Mouse (Mus musculus): ENCODE data around the gene Ccdc74a. TPM values are rescaled to one million over a fixed set of nuclear protein-coding genes. Genes with fewer than 3 reads are reported as not detected.
"Not testable (repeated sequence)": the region's sequence is repeated elsewhere in the genome, so short reads cannot be mapped to it uniquely, and the experiment has no call there.

Gene Ccdc74a
- total RNA-seq (2021) = 10 to 100 TPM; 38.1 to 54.2 TPM
- long read RNA-seq, experiment 1, transcript Ccdc74a-207 (4 exons, 1,040 nt) = major isoform, 7 of 25 reads
- long read RNA-seq, experiment 1, transcript Ccdc74a-206 (4 exons, 648 nt) = minor isoform, 6 of 25 reads
- long read RNA-seq, experiment 1, partial matches to known transcripts = 0 of 25 reads
- long read RNA-seq, experiment 1, other reads (novel, unspliced or antisense) = 7 of 25 reads
- long read RNA-seq, experiment 2, transcript Ccdc74a-206 (4 exons, 648 nt) = minor isoform, 5 of 35 reads
- long read RNA-seq, experiment 2, transcript Ccdc74a-207 (4 exons, 1,040 nt) = major isoform, 17 of 35 reads
- long read RNA-seq, experiment 2, transcript Ccdc74a-209 (3 exons, 685 nt) = minor isoform, 5 of 35 reads
- long read RNA-seq, experiment 2, partial matches to known transcripts = 3 of 35 reads
- long read RNA-seq, experiment 2, other reads (novel, unspliced or antisense) = 1 of 35 reads

DNA sequence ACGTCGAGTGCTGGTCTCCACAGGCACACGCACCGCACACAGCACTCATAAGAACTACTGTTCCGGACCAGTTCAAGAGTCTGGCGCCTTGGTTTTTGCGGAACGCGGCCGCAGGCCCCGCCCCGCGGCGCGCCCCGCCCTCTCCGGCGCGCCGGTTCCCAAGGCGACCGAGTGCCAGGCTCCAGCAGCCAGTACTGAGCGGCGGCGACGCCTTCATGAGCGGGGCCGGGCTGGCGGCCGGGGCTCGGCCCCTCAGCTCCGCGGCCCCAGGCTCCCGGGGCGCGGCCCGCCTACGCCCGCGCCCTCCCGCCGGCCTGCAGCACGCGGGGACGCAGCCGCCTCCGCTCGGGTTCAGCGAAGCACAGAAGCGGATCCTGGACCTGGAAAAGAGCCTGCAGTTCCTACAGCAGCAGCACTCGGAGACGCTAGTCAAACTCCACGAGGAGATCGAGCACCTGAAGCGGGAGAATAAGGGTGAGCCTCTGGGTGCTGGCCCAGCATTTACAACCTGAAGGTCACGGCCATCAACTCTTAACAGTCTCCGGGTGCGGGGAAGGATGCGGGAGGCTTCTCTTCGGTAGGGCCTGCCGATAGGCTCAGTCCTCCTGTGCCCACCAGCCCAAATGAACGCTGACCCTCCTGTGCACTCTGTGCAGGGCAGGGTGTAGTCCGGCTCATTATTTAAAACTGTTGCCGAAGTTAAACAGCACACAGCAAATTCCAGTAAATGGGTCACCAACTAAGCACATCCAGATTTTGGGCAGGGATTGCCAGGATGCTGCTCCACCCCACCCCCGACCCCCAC, at the start of gene Ccdc74a:
Gene Ccdc74a, plus strand, starts transcription at position 161 of the 805 bp plus-strand sequence.
- Histone ChIP-seq H3K4me3 (peak within 1 kb of the TSS; percentile 60), H3K27ac (peak within 1 kb of the TSS; percentile 88)
- peak; percentile 69 to 80 for DNase-seq (ENCODE audit: low spot score in 2 of 2)
- TF ChIP-seq CTCF (conservative IDR thresholded peaks at IDR 0.05) = no peak

DNA sequence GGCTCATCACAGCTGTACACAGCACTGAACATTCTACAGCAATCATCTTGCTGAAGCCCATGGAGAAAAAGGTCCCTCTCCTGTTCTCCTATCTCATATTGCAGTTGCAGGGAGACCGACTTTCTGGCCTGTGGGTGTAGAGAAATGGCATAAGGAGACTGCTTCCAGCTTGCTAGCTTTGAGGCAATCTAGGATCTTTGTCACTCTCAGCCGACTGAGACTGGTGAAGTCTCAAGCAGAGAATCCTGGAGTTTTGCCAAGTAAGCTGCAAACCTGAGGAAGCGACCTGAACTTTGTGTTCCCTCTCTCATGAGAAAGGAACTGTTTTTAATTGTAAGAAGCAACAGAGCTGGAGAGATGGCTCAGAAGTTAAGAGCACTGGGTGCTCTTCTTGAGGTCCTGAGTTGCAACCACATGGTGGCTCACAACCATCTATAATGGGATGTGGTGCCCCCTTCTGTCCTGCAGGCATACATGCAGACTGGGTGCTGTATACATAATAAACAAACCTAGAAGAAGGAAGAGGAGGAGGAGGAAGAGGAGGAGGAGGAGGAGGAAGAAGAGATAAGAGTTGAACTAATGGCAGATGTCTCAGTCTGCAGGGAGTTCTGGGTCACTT, 45.2 kb upstream of the Ccdc74a start:
- Histone ChIP-seq H3K27ac (no peak overlapping the region), H3K4me3 (no peak overlapping the region)
- DNase-seq (ENCODE audit: low spot score in 2 of 2) = no peak
- TF ChIP-seq CTCF (conservative IDR thresholded peaks at IDR 0.05) = peak; percentile 51

DNA sequence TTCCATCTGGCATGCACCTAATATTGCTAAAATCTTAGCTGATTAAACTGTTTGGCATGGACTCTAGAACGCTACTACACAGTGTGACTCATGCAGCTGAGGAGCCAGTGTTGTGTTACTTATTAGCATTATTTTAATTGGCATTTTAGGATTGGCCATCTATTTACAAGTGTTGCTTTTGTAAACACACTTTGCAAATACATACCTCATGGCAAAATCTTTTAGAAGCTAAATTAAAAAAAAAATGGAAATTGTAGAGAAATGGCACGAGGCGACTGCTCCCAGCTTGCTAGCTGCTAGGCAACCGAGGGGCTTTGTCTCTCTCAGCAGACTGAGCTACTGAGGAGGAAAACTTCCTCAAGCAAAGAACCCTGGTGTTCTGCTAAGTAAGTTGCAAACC, 41.3 kb upstream of the Ccdc74a start:
- Histone ChIP-seq H3K4me3 (no peak overlapping the region), H3K27ac (no peak overlapping the region)
- TF ChIP-seq CTCF (conservative IDR thresholded peaks at IDR 0.05) = no peak
- no peak for DNase-seq (ENCODE audit: low spot score in 2 of 2)

DNA sequence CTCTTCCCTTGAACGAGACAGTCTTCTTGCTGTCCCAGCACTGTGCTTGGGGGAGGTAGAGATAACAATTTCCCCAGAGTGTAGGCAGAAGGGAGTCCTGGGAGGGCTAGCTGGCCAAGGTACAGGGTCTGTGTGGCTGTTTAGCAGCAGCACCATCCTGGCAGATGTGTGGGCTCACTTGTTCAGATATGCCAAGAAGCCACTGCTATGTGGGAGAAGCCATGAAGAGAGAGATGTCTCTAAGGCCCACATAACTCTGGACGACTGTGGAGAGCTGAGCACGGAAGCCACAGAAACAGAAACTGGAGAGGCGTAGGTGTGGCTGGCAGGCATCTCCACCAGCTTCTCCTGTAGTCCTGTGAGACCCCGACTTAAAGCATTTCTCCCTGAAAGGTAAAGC, 40.6 kb upstream of the Ccdc74a start:
- no peak for DNase-seq (ENCODE audit: low spot score in 2 of 2)
- H3K4me3 ChIP-seq = no peak overlapping the region
- no peak for TF ChIP-seq CTCF (conservative IDR thresholded peaks at IDR 0.05)
- no peak overlapping the region for H3K27ac ChIP-seq

DNA sequence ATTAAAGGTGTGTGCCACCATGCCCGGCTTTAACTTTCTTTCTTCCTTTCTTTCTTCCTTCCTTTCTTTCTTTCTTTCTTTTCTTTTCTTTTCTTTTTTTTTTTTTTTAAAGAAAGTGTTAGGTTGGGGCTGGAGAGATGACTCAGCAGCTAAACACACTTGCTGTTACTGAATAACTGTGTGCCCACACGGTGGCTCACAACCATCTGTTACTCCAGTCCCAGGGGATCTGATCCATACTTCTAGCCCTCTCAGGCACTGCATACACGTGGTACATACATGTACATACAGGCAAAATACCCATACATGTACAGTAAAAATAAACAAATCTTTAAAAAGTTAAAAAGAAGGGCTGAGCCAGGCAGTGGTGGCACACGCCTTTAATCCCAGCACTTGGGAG, 34.9 kb upstream of the Ccdc74a start:
- TF ChIP-seq CTCF (conservative IDR thresholded peaks at IDR 0.05) = no peak
- H3K4me3 ChIP-seq = no peak overlapping the region
- DNase-seq (ENCODE audit: low spot score in 2 of 2) = peak in 1 of 2 experiments; percentile 50

DNA sequence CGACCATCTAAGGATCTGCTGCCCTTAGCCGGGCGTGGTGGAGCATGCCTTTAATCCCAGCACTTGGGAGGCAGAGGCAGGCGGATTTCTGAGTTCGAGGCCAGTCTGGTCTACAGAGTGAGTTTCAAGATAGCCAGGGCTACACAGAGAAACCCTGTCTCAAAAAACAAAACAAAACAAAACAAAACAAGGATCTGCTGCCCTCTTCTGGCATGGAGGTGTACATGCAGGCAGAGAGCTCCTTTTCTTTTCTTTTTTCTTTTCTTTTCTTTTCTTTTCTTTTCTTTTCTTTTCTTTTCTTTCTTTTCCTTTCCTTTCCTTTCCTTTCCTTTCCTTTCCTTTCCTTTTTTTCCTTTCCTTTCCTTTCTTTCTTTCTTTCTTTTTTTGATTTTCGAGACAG, 31.5 kb upstream of the Ccdc74a start:
- not testable (repeated sequence) for H3K4me3 ChIP-seq; DNase-seq (ENCODE audit: low spot score in 2 of 2); H3K27ac ChIP-seq
- peak; percentile 81 for TF ChIP-seq CTCF (conservative IDR thresholded peaks at IDR 0.05)

More for the DNA sequence above, 34.9 kb upstream of the Ccdc74a start:
- H3K27ac ChIP-seq = no peak overlapping the region

DNA sequence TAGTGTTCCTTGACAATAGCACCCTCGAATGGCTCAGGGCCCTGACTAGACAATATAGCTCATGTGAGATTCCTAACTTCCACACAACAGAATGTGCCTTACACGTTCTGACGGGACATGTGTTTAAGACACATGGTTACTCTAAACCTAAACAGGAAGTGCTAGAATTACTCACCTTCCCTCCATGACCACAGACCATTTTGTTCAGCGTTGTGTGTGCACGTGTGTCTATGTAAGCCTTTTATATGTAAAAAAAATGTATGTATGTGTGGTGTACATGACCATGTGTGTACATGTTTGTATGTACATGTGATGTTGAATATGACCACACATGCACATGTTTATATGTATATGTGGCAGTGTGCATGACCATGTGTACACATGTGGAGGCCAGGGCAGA, 30.1 kb upstream of the Ccdc74a start:
- no peak for TF ChIP-seq CTCF (conservative IDR thresholded peaks at IDR 0.05)
- DNase-seq (ENCODE audit: low spot score in 2 of 2) = no peak
- Histone ChIP-seq H3K27ac (no peak overlapping the region), H3K4me3 (no peak overlapping the region)

DNA sequence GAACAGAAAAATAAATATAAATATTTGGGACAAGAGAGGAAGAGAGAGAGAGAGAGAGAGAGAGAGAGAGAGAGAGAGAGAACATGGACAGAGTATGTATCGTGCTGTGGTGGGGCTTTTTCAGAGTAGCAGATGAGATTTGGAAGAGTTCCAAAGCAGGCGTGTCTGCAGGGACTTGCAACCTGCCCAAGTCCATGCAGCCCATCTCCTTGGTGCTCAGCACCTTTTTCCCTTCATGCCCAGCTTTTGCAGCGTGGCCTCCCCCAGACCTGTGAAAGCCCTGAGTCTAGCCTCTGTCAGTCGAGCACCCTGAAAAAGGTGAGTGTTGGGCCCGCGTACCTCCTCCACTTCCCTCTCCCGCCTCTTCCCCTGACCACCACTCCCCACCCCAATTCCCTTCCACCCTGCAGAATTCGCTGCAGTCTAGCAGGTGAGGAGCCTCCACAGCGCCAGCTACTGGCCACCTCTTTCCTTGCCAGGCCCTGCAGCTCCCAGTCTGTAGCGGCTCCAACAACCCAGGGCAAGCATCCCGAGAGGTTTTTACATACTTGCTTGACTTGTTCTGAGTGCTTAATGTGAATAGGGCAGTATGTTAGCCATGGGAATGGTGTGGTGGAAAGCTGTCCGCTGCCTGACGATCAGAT, 28.2 kb upstream of the Ccdc74a start:
- peak in 1 of 2 experiments; percentile 52 for DNase-seq (ENCODE audit: low spot score in 2 of 2)
- TF ChIP-seq CTCF (conservative IDR thresholded peaks at IDR 0.05) = peak; percentile 83
- H3K4me3 ChIP-seq = no peak overlapping the region

DNA sequence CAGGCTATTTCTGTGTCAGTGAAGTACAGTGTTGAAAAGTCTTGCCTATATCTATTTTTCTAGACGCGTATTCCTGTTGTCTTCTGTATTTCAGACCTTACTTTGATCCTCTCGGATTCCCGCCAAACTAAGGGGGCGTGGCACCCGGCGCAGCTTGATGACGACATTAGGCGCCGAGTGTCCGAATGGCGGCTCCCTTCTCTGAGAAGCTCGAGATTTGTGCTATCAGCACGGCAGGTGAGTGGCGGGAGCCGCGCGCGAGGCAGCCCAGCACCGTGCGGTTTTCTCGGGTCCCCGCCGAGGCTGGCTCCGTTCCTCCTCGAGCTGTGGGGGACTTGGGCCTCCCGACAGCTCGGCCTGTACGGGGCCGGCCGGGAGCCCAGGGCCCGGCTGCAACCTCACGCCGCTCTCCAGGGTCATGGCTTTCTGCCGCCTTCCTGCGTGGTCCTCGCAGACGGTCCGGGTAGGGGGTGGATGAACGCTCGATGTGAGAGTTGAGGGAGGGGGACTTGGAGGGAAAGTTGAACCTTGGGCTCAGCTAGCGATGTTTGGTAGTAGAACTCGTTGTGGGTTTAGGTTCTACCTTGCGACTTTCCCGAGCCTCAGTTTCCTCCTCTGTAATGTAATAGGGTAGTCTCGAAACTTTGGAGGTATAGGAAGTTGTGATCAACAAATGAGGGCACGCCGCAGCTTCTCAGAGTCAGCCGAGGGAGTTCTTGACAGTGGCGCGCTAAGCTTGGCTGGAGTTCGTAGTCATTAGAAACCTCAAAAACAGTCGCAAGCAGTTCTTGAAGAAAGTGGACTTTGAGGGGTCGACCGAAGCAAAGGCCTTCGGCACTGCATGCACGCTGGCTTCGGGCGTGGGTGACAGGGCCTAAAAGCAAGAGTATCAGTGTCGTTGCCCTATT, 26.8 kb upstream of the Ccdc74a start, which contains the start of gene Smpd4:
Gene Smpd4, plus strand, starts transcription at position 157 of the 908 bp plus-strand sequence.
- peak; percentile 80 to 92 for DNase-seq (ENCODE audit: low spot score in 2 of 2)
- H3K4me3 ChIP-seq = peak within 1 kb of the TSS; percentile 64
- no peak for TF ChIP-seq CTCF (conservative IDR thresholded peaks at IDR 0.05)
- H3K27ac ChIP-seq = peak within 1 kb of the TSS; percentile 75

More for the DNA sequence above, 28.2 kb upstream of the Ccdc74a start:
- H3K27ac ChIP-seq = no peak overlapping the region

DNA sequence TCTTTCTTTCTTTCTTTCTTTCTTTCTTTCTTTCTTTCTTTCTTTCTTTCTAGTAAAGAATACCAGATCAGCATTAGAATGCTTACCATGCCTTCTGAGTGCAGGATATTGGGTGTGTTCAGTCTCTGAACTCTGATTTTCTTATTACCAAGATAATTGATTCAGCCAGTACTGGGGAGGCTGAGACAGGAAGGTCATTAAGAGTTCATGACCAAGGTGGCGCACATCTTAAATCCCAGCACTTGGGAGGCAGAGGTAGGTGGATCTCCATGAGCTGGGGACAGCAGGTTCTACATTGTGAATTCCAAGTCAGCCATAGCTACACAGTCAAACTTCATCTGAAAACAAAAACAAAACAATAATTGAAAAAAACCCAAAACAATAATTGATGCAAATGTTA, 24.3 kb upstream of the Ccdc74a start:
- H3K27ac ChIP-seq = no peak overlapping the region
- no peak overlapping the region for H3K4me3 ChIP-seq
- DNase-seq (ENCODE audit: low spot score in 2 of 2) = no peak
- no peak for TF ChIP-seq CTCF (conservative IDR thresholded peaks at IDR 0.05)

DNA sequence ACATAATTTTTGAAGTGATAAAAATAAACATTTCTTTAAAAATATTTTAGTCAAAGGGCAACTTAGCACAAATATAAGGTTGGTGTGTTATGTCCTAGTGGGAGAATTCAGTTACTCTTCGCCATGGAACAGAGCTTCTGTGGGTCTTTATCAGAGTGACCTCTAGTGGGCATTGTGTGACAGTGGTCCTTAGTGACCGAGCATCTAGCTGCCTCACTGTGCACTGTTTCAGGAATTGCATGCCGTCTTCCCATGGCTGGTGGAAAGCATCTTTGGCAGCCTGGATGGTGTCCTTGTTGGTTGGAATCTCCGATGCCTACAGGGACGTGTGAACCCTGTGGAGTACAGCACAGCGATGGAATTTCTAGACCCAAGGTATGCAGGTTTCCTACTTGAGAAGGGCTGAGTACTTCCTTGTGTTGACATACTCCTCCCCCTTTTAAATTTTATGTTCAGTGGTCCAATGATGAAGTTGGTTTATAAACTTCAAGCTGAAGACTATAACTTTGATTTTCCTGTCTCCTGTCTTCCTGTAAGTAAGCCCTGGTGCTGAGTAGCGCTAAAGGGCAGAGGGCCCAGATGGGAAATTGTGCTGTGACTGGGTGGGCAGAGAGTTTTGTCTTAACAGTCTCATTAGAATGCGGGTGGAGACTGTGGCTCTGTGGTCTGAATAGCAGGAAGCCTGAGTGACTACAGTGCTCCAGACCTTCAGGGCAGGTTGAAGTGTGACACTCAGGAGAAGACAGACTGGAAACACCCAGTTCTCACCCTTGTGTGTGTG, 20.6 kb upstream of the Ccdc74a start:
- Histone ChIP-seq H3K4me3 (no peak overlapping the region), H3K27ac (no peak overlapping the region)
- peak; percentile 78 for TF ChIP-seq CTCF (conservative IDR thresholded peaks at IDR 0.05)
- DNase-seq (ENCODE audit: low spot score in 2 of 2) = no peak

Data from layer of hippocampus, adult 2 months (tissue).